Mouse (Mus musculus) midbrain, postnatal 0 days (tissue): Measurements from ENCODE around the gene Kif1c. TPM values are rescaled to one million over a fixed set of nuclear protein-coding genes. Genes with fewer than 3 reads are reported as not detected.

Experiments used
- ATAC-seq: fragments of 200-750 bp; cut with Nextera tagmentation; 2 replicates; pipeline ENCODE4 v1.8.0; 2017; ENCODE audit warnings: moderate number of reproducible peaks, mild to moderate bottlenecking, moderate TSS enrichment, moderate library complexity; ENCODE audit not compliant: low FRiP score
- DNase-seq: peaks from one replicate; pipeline ENCODE4 v3.0.0-alpha.2; 2015; ENCODE audit warnings: low spot score
- H3K27ac ChIP-seq: fragments of 300-500 bp; sonication (generic); 2 replicates; pipeline ENCODE4 v1.5.1; 2014; ENCODE audit warnings: low read depth, mild to moderate bottlenecking, low read length, mixed read lengths
- H3K27me3 ChIP-seq: fragments of 300-500 bp; sonication (generic); 2 replicates; pipeline ENCODE4 v1.6.1; 2014; ENCODE audit warnings: low read length, control low read depth, mixed read lengths; ENCODE audit not compliant: insufficient read depth
- H3K36me3 ChIP-seq: fragments of 300-500 bp; sonication (generic); 2 replicates; pipeline ENCODE4 v1.6.1; 2014; ENCODE audit warnings: low read length, control low read depth, mixed read lengths; ENCODE audit not compliant: insufficient read depth
- H3K4me1 ChIP-seq: fragments of 300-500 bp; sonication (generic); 2 replicates; pipeline ENCODE4 v1.6.1; 2014; ENCODE audit warnings: mild to moderate bottlenecking, control low read depth, antibody characterized with exemption, low read length, mixed read lengths; ENCODE audit not compliant: insufficient read depth
- H3K4me2 ChIP-seq: fragments of 300-500 bp; sonication (generic); 2 replicates; pipeline ENCODE4 v1.6.1; 2014; ENCODE audit warnings: low read depth, mild to moderate bottlenecking, low read length, mixed read lengths; ENCODE audit not compliant: poor library complexity, severe bottlenecking
- H3K4me3 ChIP-seq: fragments of 300-500 bp; sonication (generic); 2 replicates; pipeline ENCODE4 v1.5.1; 2014; ENCODE audit warnings: low read depth, mild to moderate bottlenecking, low read length, moderate library complexity
- H3K9ac ChIP-seq: fragments of 300-500 bp; sonication (generic); replicated peaks from 2 replicates; pipeline ENCODE4 v1.6.1; 2014; ENCODE audit warnings: mild to moderate bottlenecking, low read length, moderate library complexity, mixed read lengths; ENCODE audit not compliant: poor library complexity, severe bottlenecking
- H3K9me3 ChIP-seq: fragments of 300-500 bp; sonication (generic); 2 replicates; pipeline ENCODE4 v1.6.1; 2016; ENCODE audit warnings: low read length, control low read depth
- CTCF ChIP-seq: IDR thresholded peaks from 2 replicates; pipeline ENCODE4 v1.5.1; 2016; ENCODE audit warnings: antibody characterized with exemption, mild to moderate bottlenecking
- WGBS: fragments of 180-500 bp; shearing (Covaris S2); extraction: QIAGEN DNeasy Blood & Tissue Kit; methylation state at CpG from one replicate; pipeline ENCODE4 v1.1.7; 2014; 5-methylcytosine and 5-hydroxymethylcytosine counted together
- polyA plus RNA-seq: library from polyadenylated mRNA; unstranded; fragments of >200 nt; fragmentation: Nextera tagmentation; extraction: Ambion mirVana; gene quantifications from 2 replicates; pipeline ENCODE4 v1.2.1, GENCODE M21; 2015
- total RNA-seq: library from RNA; depleted of rRNA; stranded (reverse); fragments of >200 nt; gene quantifications from 2 replicates; pipeline ENCODE4 v1.2.3, GENCODE M21; 2014

Gene Kif1c
- total and polyA plus RNA-seq, 2 experiments from 2014 or later = 1.9 to 30.9 TPM

GRCm38 (mm10) chr11:70654198-70654922, 46.0 kb upstream of the Kif1c start, which contains the start of gene Pfn1:
TSS of gene Pfn1 (minus strand) at chr11:70654644.
- under 1% methylated on average over 57 of the region's 61 CpGs for WGBS
- DNase-seq (peak; percentile 88), ATAC-seq (peak; percentile 54)
- Histone ChIP-seq H3K9ac (peak within 1 kb of the TSS; percentile 98), H3K27me3 (no peaks in the 10 kb centered on the region), H3K4me2 (peak within 1 kb of the TSS; percentile 72), H3K27ac (peak within 1 kb of the TSS; percentile 97), H3K4me1 (peaks cover 8% of the 10 kb centered on the region), H3K9me3 (no peaks in the 10 kb centered on the region), H3K36me3 (peaks cover 19% of the 10 kb centered on the region), H3K4me3 (peak within 1 kb of the TSS; percentile 99)
- TF ChIP-seq CTCF = no peak

DNA sequence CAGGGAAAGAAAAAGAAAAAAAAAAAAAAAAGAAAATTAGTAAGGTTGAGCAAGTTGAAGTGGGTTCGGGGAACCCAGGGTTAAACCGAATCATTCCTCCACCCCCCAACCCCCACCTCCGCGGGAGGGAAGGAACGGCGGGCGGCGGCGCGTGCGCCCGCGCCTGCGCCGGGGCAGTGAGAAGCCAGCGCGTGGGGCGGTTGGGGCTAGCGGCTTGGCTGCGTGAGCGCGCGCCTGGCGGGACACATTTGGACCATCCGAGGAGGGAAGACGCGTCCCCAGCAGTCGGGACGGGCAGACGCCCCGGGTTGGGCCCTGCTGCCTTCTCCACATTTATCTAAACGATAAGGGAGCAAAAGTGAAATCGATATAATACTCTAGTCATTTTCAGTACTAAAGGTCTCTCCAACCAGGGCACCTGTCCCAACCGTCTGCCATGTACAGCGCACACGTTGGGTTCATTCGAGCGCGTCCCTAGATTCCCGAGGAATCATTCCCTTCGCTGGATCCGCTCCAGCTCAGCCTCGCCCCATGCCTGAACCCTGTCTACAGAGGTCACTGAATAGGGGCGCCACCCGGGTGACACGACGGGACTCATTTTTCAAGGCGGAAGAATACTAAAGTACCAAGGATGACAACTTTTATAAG, 45.3 kb upstream of the Kif1c start:
- H3K27me3 ChIP-seq = no peaks in the 10 kb centered on the region
- H3K27ac ChIP-seq = peak overlapping the region; percentile 97
- no peak for TF ChIP-seq CTCF
- ATAC-seq (peak; percentile 55), DNase-seq (peak; percentile 88)
- peaks cover 12% of the 10 kb centered on the region for H3K36me3 ChIP-seq
- WGBS = under 1% methylated on average over 44 of the region's 48 CpGs
- H3K4me1 ChIP-seq = peaks cover 8% of the 10 kb centered on the region
- H3K9ac ChIP-seq = peak overlapping the region; percentile 98
- H3K4me2 ChIP-seq = peak overlapping the region; percentile 72
- no peaks in the 10 kb centered on the region for H3K9me3 ChIP-seq
- peak overlapping the region; percentile 99 for H3K4me3 ChIP-seq

- peaks cover 8% of the 10 kb centered on the region for H3K4me1 ChIP-seq
- H3K27me3 ChIP-seq = no peaks in the 10 kb centered on the region
- no peaks in the 10 kb centered on the region for H3K9me3 ChIP-seq
- peak overlapping the region; percentile 72 for H3K4me2 ChIP-seq
- H3K36me3 ChIP-seq = peaks cover 11% of the 10 kb centered on the region
- no peak for ATAC-seq
- WGBS = 1% methylated on average over 60 of the region's 61 CpGs
- H3K27ac ChIP-seq = peak overlapping the region; percentile 62; the same call in 1 of the 2 replicates
- H3K4me3 ChIP-seq = peak overlapping the region; percentile 99
- peak overlapping the region; percentile 42 for H3K9ac ChIP-seq
- no peak for TF ChIP-seq CTCF
- DNase-seq = no peak
Observed at GRCm38 (mm10) chr11:70655571-70656455, 44.5 kb upstream of the Kif1c start.

DNA sequence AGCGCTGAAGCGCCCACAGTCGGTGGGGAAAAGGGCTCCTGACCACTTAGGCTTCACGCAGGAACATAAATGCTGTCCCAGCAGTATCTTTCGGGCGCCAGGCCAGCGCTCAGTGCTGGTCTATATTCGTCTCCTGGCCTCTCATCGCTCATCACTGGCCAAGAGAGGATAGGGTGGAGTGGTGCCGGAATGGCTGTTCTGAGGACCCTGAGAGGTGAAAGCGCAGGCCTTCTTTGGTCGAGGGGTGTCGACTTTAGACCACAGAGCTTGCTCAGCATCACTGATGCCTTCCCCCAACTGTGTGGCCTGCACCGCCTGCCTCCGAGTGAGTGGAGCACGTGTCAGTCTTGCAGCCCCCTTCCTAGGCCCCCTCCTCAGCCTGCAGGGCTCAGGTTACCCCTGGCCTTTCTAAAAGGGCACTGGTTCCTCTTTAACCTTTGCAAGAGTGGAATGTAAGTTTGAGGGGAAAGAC, 43.9 kb upstream of the Kif1c start:
- WGBS = 9% methylated on average over 16 of the region's 16 CpGs
- no peak for TF ChIP-seq CTCF
- H3K27me3 ChIP-seq = no peaks in the 10 kb centered on the region
- DNase-seq (no peak), ATAC-seq (no peak)
- peaks cover 5% of the 10 kb centered on the region; the same call in 1 of the 2 replicates for H3K36me3 ChIP-seq
- H3K4me3 ChIP-seq = peak overlapping the region; percentile 99
- H3K9ac ChIP-seq = peak overlapping the region; percentile 42; the same call in 1 of the 2 replicates
- peaks cover 8% of the 10 kb centered on the region for H3K4me1 ChIP-seq
- H3K4me2 ChIP-seq = peak overlapping the region; percentile 72
- H3K27ac ChIP-seq = no peak overlapping the region
- no peaks in the 10 kb centered on the region for H3K9me3 ChIP-seq

GRCm38 (mm10) chr11:70656964-70657363, 43.4 kb upstream of the Kif1c start, which contains the start of gene Eno3:
TSS of gene Eno3 (plus strand) at chr11:70657202.
- ATAC-seq (no peak), DNase-seq (no peak)
- no peaks in the 10 kb centered on the region for H3K27me3 ChIP-seq
- H3K4me3 ChIP-seq = peak within 1 kb of the TSS; percentile 99
- H3K27ac ChIP-seq = no peak within 1 kb of the TSS
- 14% methylated on average over 3 of the region's 3 CpGs for WGBS
- H3K4me2 ChIP-seq = peak within 1 kb of the TSS; percentile 72
- H3K4me1 ChIP-seq = peaks cover 8% of the 10 kb centered on the region
- no peak for TF ChIP-seq CTCF
- H3K36me3 ChIP-seq = peaks cover 5% of the 10 kb centered on the region; the same call in 1 of the 2 replicates
- H3K9me3 ChIP-seq = no peaks in the 10 kb centered on the region
- peak within 1 kb of the TSS; percentile 42 for H3K9ac ChIP-seq
